Mouse (Mus musculus) MEL (cell line): Measurements from ENCODE around the gene Pdk2.

Source experiments
- EP300 ChIP-seq, 2 experiments: IDR thresholded peaks; 2 replicates each; pipeline ENCODE4 v1.6.1; 2011; ENCODE audit warnings: improper control_type of control experiment in 2 of 2, low read length in 2 of 2, low read depth in 1 of 2, mild to moderate bottlenecking in 1 of 2
- POLR2A ChIP-seq, 2 experiments: IDR thresholded peaks; 2 replicates each; pipeline ENCODE4 v1.6.1; 2011 to 2012; ENCODE audit warnings: low read length in 2 of 2, mild to moderate bottlenecking in 2 of 2, control low read depth in 1 of 2, improper control_type of control experiment in 1 of 2, low read depth in 1 of 2, moderate library complexity in 1 of 2; ENCODE audit not compliant: control insufficient read depth in 1 of 2, insufficient read depth in 1 of 2, poor library complexity in 1 of 2
- RAD21 ChIP-seq: IDR thresholded peaks from 2 replicates; pipeline ENCODE4 v1.6.1; 2011; ENCODE audit warnings: mild to moderate bottlenecking, low read depth, low read length, improper control_type of control experiment
- RCOR1 ChIP-seq: IDR thresholded peaks from 2 replicates; pipeline ENCODE4 v1.6.1; 2012; ENCODE audit warnings: low read depth, mild to moderate bottlenecking, inconsistent platforms, low read length, improper control_type of control experiment
- TCF12 ChIP-seq: IDR thresholded peaks from 2 replicates; pipeline ENCODE4 v1.6.1; 2014; ENCODE audit warnings: low read depth, mild to moderate bottlenecking, inconsistent platforms, low read length, improper control_type of control experiment, moderate library complexity
- ZNF384 ChIP-seq: IDR thresholded peaks from 2 replicates; pipeline ENCODE4 v1.6.1; 2012; ENCODE audit warnings: low read depth, mild to moderate bottlenecking, inconsistent platforms, low read length, improper control_type of control experiment

DNA sequence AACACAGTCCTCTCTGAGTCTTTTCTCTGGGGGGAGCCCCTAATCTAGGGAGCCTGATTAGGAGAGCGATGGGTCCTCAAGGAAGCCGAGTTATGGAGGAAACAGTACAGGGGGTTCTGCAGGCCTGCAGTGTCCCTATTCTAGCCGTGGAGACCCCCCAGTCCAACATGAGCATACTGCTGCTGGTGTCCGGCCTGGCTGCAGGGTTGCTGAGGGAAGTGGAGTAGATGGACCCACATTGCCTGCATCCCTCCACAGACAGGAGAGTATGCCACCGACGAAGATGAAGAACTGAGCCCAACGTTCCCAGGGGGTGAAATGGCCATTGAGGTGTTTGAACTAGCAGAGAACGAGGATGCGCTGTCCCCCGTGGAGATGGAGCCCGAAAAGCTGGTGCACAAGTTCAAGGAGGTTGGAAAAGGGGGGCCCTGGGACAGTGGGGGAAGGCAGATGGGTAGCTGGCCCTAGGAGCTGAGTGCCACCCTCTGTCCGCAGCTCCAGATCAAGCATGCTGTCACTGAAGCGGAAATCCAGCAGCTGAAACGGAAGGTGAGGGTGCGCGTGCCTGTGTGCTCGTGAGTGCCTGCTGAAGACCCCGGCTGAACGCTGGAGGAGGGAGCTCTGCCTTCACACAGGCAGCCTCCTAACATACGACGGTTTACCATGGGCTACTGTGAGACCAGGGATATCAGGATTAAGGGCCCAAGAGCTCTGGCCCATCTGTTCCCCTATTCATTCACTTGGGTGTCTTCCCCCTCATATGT lies 39.4 kb downstream of the Pdk2 start:
- TF ChIP-seq RCOR1 (no peak), ZNF384 (no peak), RAD21 (no peak), TCF12 (no peak), POLR2A (IDR thresholded peaks at IDR 0.05; ENCODE audit: control insufficient read depth in 1 of 2, insufficient read depth in 1 of 2, low read depth in 1 of 2, low read length in 2 of 2, poor library complexity in 1 of 2) (no peak), EP300 (IDR thresholded peaks at IDR 0.05; ENCODE audit: low read depth in 1 of 2, low read length in 2 of 2) (no peak)
